Mouse (Mus musculus) megakaryocyte, embryonic 14.5 days (primary cell): Measurements from ENCODE around the gene Msto1.

ENCODE experiments used
- FLI1 ChIP-seq: IDR thresholded peaks from 2 replicates; pipeline ENCODE4 v1.6.1; 2012; ENCODE audit warnings: low read length, inconsistent platforms, mixed read lengths
- GATA1 ChIP-seq: IDR thresholded peaks from 3 replicates; pipeline ENCODE4 v1.6.1; 2012; ENCODE audit warnings: mixed read lengths, low read length, inconsistent platforms, borderline replicate concordance

DNA sequence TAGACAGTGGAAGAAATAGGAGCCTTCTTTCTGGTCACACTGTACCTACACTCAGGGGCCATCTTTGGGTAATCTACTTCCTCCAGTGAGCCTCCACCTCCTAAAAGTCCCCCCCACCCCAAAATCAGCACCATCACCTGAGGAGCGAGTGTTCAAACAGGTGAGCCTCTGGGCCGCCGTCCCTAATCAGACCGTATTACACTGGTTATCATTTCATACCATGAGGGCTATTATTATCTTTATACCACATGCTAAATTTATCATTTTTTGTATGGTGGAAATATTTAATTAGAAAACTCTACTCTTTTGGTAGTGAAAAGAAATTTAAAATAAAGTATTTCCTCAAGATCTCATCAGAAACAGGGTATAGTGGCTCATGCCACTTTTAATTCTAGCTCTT, 30.3 kb upstream of the Msto1 start:
- TF ChIP-seq FLI1, result no peak
- no peak for TF ChIP-seq GATA1
